21 mouse cellular contexts compared by ENCODE assay signal in the genomic region with DNA sequence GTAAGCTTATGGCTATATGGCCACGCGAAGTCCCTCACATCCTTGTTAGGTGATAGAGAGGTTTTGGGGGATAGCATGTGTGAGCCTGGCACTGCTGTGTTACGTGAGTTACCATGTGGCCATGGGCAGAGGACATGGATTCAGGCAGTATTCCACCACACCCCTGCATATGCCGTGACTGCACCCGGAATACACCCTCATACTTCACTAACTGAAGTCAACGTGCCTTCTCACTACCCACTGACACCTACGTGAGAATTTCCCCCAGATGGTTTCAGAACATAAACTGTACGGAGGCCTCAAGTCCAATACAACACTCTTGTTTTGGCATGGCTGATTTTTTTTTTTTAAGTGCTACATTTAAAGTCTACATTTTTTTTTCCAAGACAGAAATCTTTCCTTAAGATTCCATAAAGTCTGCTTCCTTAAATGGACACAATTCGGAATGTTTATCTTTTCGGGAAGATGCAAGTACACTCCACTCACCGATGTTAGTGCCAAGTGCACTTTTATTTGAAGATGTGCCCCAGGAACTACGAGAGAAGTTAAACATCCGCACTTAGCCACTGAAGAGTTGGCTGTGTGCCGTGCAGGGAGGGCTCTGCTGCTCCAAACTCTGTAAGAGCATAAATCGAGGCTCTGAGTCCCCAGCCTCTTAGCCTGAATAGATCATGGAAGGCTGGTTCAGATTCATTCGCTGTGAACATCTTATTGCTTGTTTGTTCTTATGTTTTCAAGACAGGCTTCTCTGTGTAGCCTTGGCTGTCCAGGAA. TPM values are rescaled to one million over a fixed set of nuclear protein-coding genes. Genes with fewer than 3 reads are reported as not detected.
DNase-seq lines count a peak whose midpoint lies in the region; ATAC-seq and TF ChIP-seq lines count a peak whose summit lies in the region.
"Had no signal": no experiment of that assay in that cellular context is flagged by ENCODE, and none has a peak within 500 bp of the region (broad histone marks: within the 10 kb centered on the region; RNA-seq: fewer than 3 reads in every experiment).

No protein-coding gene starts in this region.

- H3K9me3 ChIP-seq in intestine, embryonic 14.5 days (ENCODE audit: control insufficient read depth, low read length) = no peaks in the 10 kb centered on the region
- no peaks in the 10 kb centered on the region for H3K9me3 ChIP-seq in stomach, embryonic 15.5 days
- H3K9me3 ChIP-seq: embryonic facial prominence, embryonic 13.5 days; forebrain, embryonic 15.5 days had no signal

- intact Hi-C loops in gastrocnemius, adult 2 months (cut with DNase I) = no loop called here

- H3K4me3 ChIP-seq in intestine, embryonic 14.5 days (ENCODE audit: low read depth, low read length) = no peak overlapping the region
- no peak overlapping the region for H3K4me3 ChIP-seq in stomach, embryonic 15.5 days (replicated peaks)
- no peak overlapping the region for H3K4me3 ChIP-seq in gastrocnemius, adult 2 months
- H3K4me3 ChIP-seq: embryonic facial prominence, embryonic 13.5 days; forebrain, embryonic 15.5 days; left cerebral cortex, adult 2 months had no signal

- WGBS in intestine, embryonic 14.5 days = 46% methylated on average over 16 of the region's 16 CpGs
- WGBS in stomach, embryonic 15.5 days = 53% methylated on average over 16 of the region's 16 CpGs

- H3K4me2 ChIP-seq in intestine, embryonic 14.5 days (ENCODE audit: low read length) = no peak overlapping the region
- H3K4me2 ChIP-seq in stomach, embryonic 15.5 days = no peak overlapping the region
- H3K4me2 ChIP-seq: embryonic facial prominence, embryonic 13.5 days; forebrain, embryonic 15.5 days; heart, embryonic 11.5 days; hindbrain, embryonic 14.5 days had no signal

- ATAC-seq in intestine, embryonic 14.5 days (replicated peaks; ENCODE audit: low FRiP score, low TSS enrichment, low read depth) = no peak; the same call in 1 of the 2 replicates
- peak; percentile 65; the same call in 1 of the 2 replicates for ATAC-seq in stomach, embryonic 15.5 days (ENCODE audit: insufficient read depth, low FRiP score, low read depth)
- no peak for ATAC-seq in inflammation-experienced regulatory T-cells, adult 6 months
- ATAC-seq: forebrain, embryonic 15.5 days; liver, postnatal 0 days had no signal

- H3K9ac ChIP-seq in intestine, embryonic 14.5 days (ENCODE audit: low read length) = no peak overlapping the region
- no peak overlapping the region for H3K9ac ChIP-seq in stomach, embryonic 15.5 days
- H3K9ac ChIP-seq: embryonic facial prominence, embryonic 13.5 days; forebrain, embryonic 15.5 days; hindbrain, embryonic 14.5 days; liver, postnatal 0 days had no signal

- H3K27me3 ChIP-seq in intestine, embryonic 14.5 days (replicated peaks; ENCODE audit: control insufficient read depth, insufficient read depth, low read length) = no peaks in the 10 kb centered on the region
- H3K27me3 ChIP-seq in stomach, embryonic 15.5 days (replicated peaks) = no peaks in the 10 kb centered on the region

- TF ChIP-seq CTCF in gastrocnemius, adult 2 months (IDR thresholded peaks at IDR 0.05) = no peak

- no peaks in the 10 kb centered on the region for H3K36me3 ChIP-seq in intestine, embryonic 14.5 days (ENCODE audit: control insufficient read depth, insufficient read depth, low read length)
- H3K36me3 ChIP-seq in stomach, embryonic 15.5 days = no peaks in the 10 kb centered on the region
- H3K36me3 ChIP-seq: embryonic facial prominence, embryonic 13.5 days; forebrain, embryonic 15.5 days had no signal

- H3K27ac ChIP-seq in intestine, embryonic 14.5 days (ENCODE audit: low read depth) = peak overlapping the region; percentile 87
- H3K27ac ChIP-seq in stomach, embryonic 15.5 days = peak overlapping the region; percentile 78
- no peak overlapping the region for H3K27ac ChIP-seq in gastrocnemius, adult 2 months
- H3K27ac ChIP-seq: embryonic facial prominence, embryonic 13.5 days; forebrain, embryonic 15.5 days; hindbrain, embryonic 14.5 days; left cerebral cortex, adult 2 months had no signal

- H3K4me1 ChIP-seq in intestine, embryonic 14.5 days (replicated peaks; ENCODE audit: control insufficient read depth, insufficient read depth, low read length) = peaks cover 14% of the 10 kb centered on the region
- H3K4me1 ChIP-seq in stomach, embryonic 15.5 days = peaks cover 5% of the 10 kb centered on the region; the same call in 1 of the 2 replicates

- peak; percentile 7 for DNase-seq in NIH3T3 (ENCODE audit: low read depth)
- DNase-seq in intestine, embryonic 14.5 days (ENCODE audit: low spot score) = no peak
- DNase-seq in lung, postnatal 10 days = peak; percentile 67
- no peak for DNase-seq in gastrocnemius, adult 2 months
- no peak for DNase-seq in liver
- DNase-seq: adrenal gland, adult 2 months; cerebellum, adult 9-11 months; heart, postnatal 14 days; kidney, adult 18-20 months; kidney, postnatal 14 days; left cerebral cortex, postnatal 4 days; liver, postnatal 0 days; right cerebral cortex, postnatal 14 days; thymus, postnatal 4 days had no signal

RNA-seq across cellular contexts. Expression of a gene that starts 26.3 kb away (rescaled TPM):
- polyA plus RNA-seq in intestine, embryonic 14.5 days (2014; fragmentation: Nextera tagmentation; extraction: Ambion mirVana) = 162 and 181 TPM in 2 replicates
- polyA plus RNA-seq in stomach, embryonic 15.5 days (2015; fragmentation: Nextera tagmentation; extraction: Ambion mirVana) = 122 and 126 TPM in 2 replicates
- total RNA-seq in gastrocnemius, adult 2 months (2021) = under 1 TPM; 0.36 to 0.99 TPM
- polyA plus RNA-seq in inflammation-experienced regulatory T-cells, adult 6 months (2017; shearing (Covaris generic)) = 10 to 100 TPM; 25.9 to 43.7 (median 27.9) TPM

Comparison
In these comparisons a context has a peak if more than half of its experiments do, and no peak if none do; other contexts are left out.
1. DNase-seq: peak in NIH3T3 (single experiment) and lung, postnatal 10 days (single experiment); none in intestine, embryonic 14.5 days (single experiment), gastrocnemius, adult 2 months (single experiment) and liver (single experiment).